Mouse (Mus musculus): Measurements from ENCODE around the gene Fam114a1. TPM values are rescaled to one million over a fixed set of nuclear protein-coding genes. Genes with fewer than 3 reads are reported as not detected.

Gene Fam114a1
- polyA plus RNA-seq, 2 experiments: 7.1 to 8.5 TPM

GRCm38 (mm10) chr5:65068166-65068565 is 98.3 kb downstream of the Fam114a1 start:
- no peaks in the 10 kb centered on the region for H3K27me3 ChIP-seq (ENCODE audit: control insufficient read depth, insufficient read depth, low read length)
- H3K9ac ChIP-seq (replicated peaks): no peak overlapping the region
- H3K4me2 ChIP-seq (ENCODE audit: low read depth): no peak overlapping the region
- DNase-seq (ENCODE audit: low read depth in 3 of 3, low spot score in 3 of 3) (no peak), ATAC-seq (ENCODE audit: insufficient read depth) (no peak)
- no peak overlapping the region for H3K27ac ChIP-seq
- no peak overlapping the region for H3K4me3 ChIP-seq (ENCODE audit: insufficient read depth in 1 of 2, low read depth in 2 of 2, low read length in 2 of 2)
- TF ChIP-seq EP300 (IDR thresholded peaks at IDR 0.05; ENCODE audit: low read depth) (no peak), CTCF (IDR thresholded peaks at IDR 0.05; ENCODE audit: low read depth) (no peak)
- no peaks in the 10 kb centered on the region for H3K36me3 ChIP-seq (replicated peaks; ENCODE audit: control insufficient read depth, insufficient read depth, low read depth)
- no peaks in the 10 kb centered on the region for H3K4me1 ChIP-seq (replicated peaks; ENCODE audit: control insufficient read depth in 2 of 2, insufficient read depth in 2 of 2, low read length in 1 of 2)
- no peaks in the 10 kb centered on the region for H3K9me3 ChIP-seq (ENCODE audit: control insufficient read depth, low read length)
- WGBS (ENCODE audit: insufficient replicate concordance): 69% methylated on average over 6 of the region's 6 CpGs

DNA sequence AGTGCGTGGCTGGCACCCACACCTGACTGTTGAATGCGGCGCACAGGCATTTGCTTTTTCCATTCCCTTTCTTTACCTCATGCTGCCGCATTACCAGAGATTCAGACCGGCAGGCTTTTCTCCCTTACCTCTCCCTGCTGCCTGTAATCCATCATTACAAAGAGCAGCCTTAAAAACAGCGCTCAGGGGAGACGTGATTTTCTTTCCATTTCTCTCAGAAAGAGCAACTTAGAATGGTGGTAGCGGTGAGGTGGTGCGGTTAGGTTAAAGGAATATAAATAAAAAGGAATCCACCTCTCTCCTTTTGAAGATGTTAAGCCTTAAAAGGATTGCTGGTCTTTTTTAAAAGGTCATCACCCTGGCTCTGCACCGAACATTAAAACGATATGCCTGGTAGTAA is 100.0 kb downstream of the Fam114a1 start:
- Histone ChIP-seq H3K9me3 (ENCODE audit: control insufficient read depth, low read length) (no peaks in the 10 kb centered on the region), H3K4me2 (ENCODE audit: low read depth) (no peak overlapping the region), H3K27me3 (ENCODE audit: control insufficient read depth, insufficient read depth, low read length) (no peaks in the 10 kb centered on the region), H3K4me1 (replicated peaks; ENCODE audit: control insufficient read depth in 2 of 2, insufficient read depth in 2 of 2, low read length in 1 of 2) (no peaks in the 10 kb centered on the region), H3K27ac (no peak overlapping the region), H3K4me3 (ENCODE audit: insufficient read depth in 1 of 2, low read depth in 2 of 2, low read length in 2 of 2) (no peak overlapping the region), H3K9ac (replicated peaks) (no peak overlapping the region), H3K36me3 (replicated peaks; ENCODE audit: control insufficient read depth, insufficient read depth, low read depth) (no peaks in the 10 kb centered on the region)
- TF ChIP-seq CTCF (IDR thresholded peaks at IDR 0.05; ENCODE audit: low read depth): no peak
- no peak for TF ChIP-seq EP300 (IDR thresholded peaks at IDR 0.05; ENCODE audit: low read depth)
- DNase-seq (ENCODE audit: low read depth in 3 of 3, low spot score in 3 of 3) (no peak), ATAC-seq (ENCODE audit: insufficient read depth) (no peak)
- WGBS (ENCODE audit: insufficient replicate concordance): 73% methylated on average over 11 of the region's 11 CpGs

DNA sequence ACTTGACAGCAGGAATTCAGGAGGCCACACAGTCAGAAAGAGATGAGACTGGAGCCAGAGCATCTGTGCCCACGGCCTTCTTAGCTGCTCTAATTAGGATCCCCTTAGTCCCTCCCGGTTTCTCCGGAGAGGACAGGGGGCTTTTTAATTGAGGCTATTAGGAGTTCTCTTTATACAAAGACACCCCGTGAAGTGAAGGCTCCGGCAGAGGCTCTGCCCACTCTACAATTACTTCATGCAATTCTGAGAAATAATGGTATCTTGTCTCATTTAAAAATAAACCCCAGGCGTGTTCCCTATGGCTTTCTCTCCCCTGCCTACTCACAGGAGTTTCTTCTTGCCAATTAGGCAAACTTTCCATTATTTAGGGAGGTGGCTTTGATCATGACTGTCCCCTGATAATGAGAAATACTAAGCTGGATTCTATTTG is 101.8 kb downstream of the Fam114a1 start:
- WGBS (ENCODE audit: insufficient replicate concordance): 62% methylated on average over 6 of the region's 6 CpGs
- H3K27ac ChIP-seq: no peak overlapping the region
- no peaks in the 10 kb centered on the region for H3K9me3 ChIP-seq (ENCODE audit: control insufficient read depth, low read length)
- ATAC-seq (ENCODE audit: insufficient read depth) (no peak), DNase-seq (ENCODE audit: low read depth in 3 of 3, low spot score in 3 of 3) (no peak)
- no peaks in the 10 kb centered on the region for H3K27me3 ChIP-seq (ENCODE audit: control insufficient read depth, insufficient read depth, low read length)
- TF ChIP-seq EP300 (IDR thresholded peaks at IDR 0.05; ENCODE audit: low read depth): no peak
- no peak for TF ChIP-seq CTCF (IDR thresholded peaks at IDR 0.05; ENCODE audit: low read depth)
- H3K9ac ChIP-seq (replicated peaks): no peak overlapping the region
- H3K36me3 ChIP-seq (replicated peaks; ENCODE audit: control insufficient read depth, insufficient read depth, low read depth): no peaks in the 10 kb centered on the region
- H3K4me2 ChIP-seq (ENCODE audit: low read depth): no peak overlapping the region
- no peak overlapping the region for H3K4me3 ChIP-seq (ENCODE audit: insufficient read depth in 1 of 2, low read depth in 2 of 2, low read length in 2 of 2)
- H3K4me1 ChIP-seq (replicated peaks; ENCODE audit: control insufficient read depth in 2 of 2, insufficient read depth in 2 of 2, low read length in 1 of 2): no peaks in the 10 kb centered on the region

GRCm38 (mm10) chr5:65073247-65073646 is 103.4 kb downstream of the Fam114a1 start:
- H3K4me3 ChIP-seq (ENCODE audit: insufficient read depth in 1 of 2, low read depth in 2 of 2, low read length in 2 of 2): no peak overlapping the region
- no peaks in the 10 kb centered on the region for H3K36me3 ChIP-seq (replicated peaks; ENCODE audit: control insufficient read depth, insufficient read depth, low read depth)
- H3K4me1 ChIP-seq (replicated peaks; ENCODE audit: control insufficient read depth in 2 of 2, insufficient read depth in 2 of 2, low read length in 1 of 2): no peaks in the 10 kb centered on the region
- no peak overlapping the region for H3K27ac ChIP-seq
- ATAC-seq (ENCODE audit: insufficient read depth) (no peak), DNase-seq (ENCODE audit: low read depth in 3 of 3, low spot score in 3 of 3) (no peak)
- TF ChIP-seq CTCF (IDR thresholded peaks at IDR 0.05; ENCODE audit: low read depth): no peak
- no peak for TF ChIP-seq EP300 (IDR thresholded peaks at IDR 0.05; ENCODE audit: low read depth)
- no peaks in the 10 kb centered on the region for H3K27me3 ChIP-seq (ENCODE audit: control insufficient read depth, insufficient read depth, low read length)
- no peak overlapping the region for H3K9ac ChIP-seq (replicated peaks)
- 46% methylated on average over 4 of the region's 4 CpGs for WGBS (ENCODE audit: insufficient replicate concordance)
- no peak overlapping the region for H3K4me2 ChIP-seq (ENCODE audit: low read depth)
- no peaks in the 10 kb centered on the region for H3K9me3 ChIP-seq (ENCODE audit: control insufficient read depth, low read length)

DNA sequence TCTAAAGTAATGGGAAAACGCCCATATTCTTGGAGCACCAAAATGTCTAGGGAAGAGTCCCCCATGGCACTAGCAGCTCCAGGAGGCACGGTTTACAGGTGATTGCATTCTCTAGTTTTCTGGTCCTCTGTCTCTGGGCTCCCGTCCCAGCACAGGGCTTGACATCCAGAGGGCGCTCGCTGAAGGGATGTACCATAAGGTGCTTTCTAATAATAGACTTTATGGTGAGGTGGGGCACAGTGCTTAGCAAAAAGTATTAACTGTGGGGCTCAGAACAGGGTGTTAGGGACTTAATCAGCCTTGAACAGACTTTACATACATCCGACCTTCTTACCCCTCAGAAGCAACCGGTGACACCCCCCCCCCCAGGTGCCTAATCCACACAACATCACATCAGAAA is 104.8 kb downstream of the Fam114a1 start:
- WGBS (ENCODE audit: insufficient replicate concordance): 55% methylated on average over 7 of the region's 7 CpGs

More for the DNA sequence above, 104.8 kb downstream of the Fam114a1 start:
- DNase-seq (ENCODE audit: low read depth in 3 of 3, low spot score in 3 of 3) (no peak), ATAC-seq (ENCODE audit: insufficient read depth) (no peak)
- no peaks in the 10 kb centered on the region for H3K36me3 ChIP-seq (replicated peaks; ENCODE audit: control insufficient read depth, insufficient read depth, low read depth)
- H3K27me3 ChIP-seq (ENCODE audit: control insufficient read depth, insufficient read depth, low read length): no peaks in the 10 kb centered on the region
- H3K9me3 ChIP-seq (ENCODE audit: control insufficient read depth, low read length): no peaks in the 10 kb centered on the region
- H3K4me2 ChIP-seq (ENCODE audit: low read depth): no peak overlapping the region
- no peak overlapping the region for H3K9ac ChIP-seq (replicated peaks)
- no peaks in the 10 kb centered on the region for H3K4me1 ChIP-seq (replicated peaks; ENCODE audit: control insufficient read depth in 2 of 2, insufficient read depth in 2 of 2, low read length in 1 of 2)
- H3K27ac ChIP-seq: no peak overlapping the region
- no peak for TF ChIP-seq CTCF (IDR thresholded peaks at IDR 0.05; ENCODE audit: low read depth)
- TF ChIP-seq EP300 (IDR thresholded peaks at IDR 0.05; ENCODE audit: low read depth): no peak
- no peak overlapping the region for H3K4me3 ChIP-seq (ENCODE audit: insufficient read depth in 1 of 2, low read depth in 2 of 2, low read length in 2 of 2)

All from liver, embryonic 14.5 days (tissue).